Mouse (Mus musculus): ENCODE results near the gene Cdcp2. TPM values are rescaled to one million over a fixed set of nuclear protein-coding genes. Genes with fewer than 3 reads are reported as not detected.
A peak's percentile ranks its signal among the peaks of the same experiment; 100 is the strongest.

Gene Cdcp2
- polyA plus RNA-seq, 1 experiment from 2014 or later: not detected

GRCm38 (mm10) chr4:107119056-107119455 lies 22.4 kb downstream of the Cdcp2 start:
- Histone ChIP-seq H3K9ac (replicated peaks; ENCODE audit: low read depth, low read length) (no peak overlapping the region), H3K27me3 (ENCODE audit: control insufficient read depth, insufficient read depth, low read length) (no peaks in the 10 kb centered on the region), H3K4me3 (ENCODE audit: low read depth, low read length) (no peak overlapping the region), H3K4me1 (ENCODE audit: control insufficient read depth, insufficient read depth, low read length) (peaks cover 20% of the 10 kb centered on the region), H3K9me3 (ENCODE audit: control insufficient read depth, low read depth, low read length) (no peaks in the 10 kb centered on the region), H3K27ac (ENCODE audit: low read length) (peak overlapping the region; percentile 63; the same call in 1 of the 2 replicates), H3K36me3 (ENCODE audit: control insufficient read depth, insufficient read depth, low read length) (no peaks in the 10 kb centered on the region), H3K4me2 (replicated peaks; ENCODE audit: low read depth, low read length) (no peak overlapping the region)
- ATAC-seq (ENCODE audit: insufficient number of reproducible peaks, insufficient read depth, low FRiP score, low read depth): peak; percentile 81
- WGBS: 46% methylated on average over 4 of the region's 4 CpGs

- Histone ChIP-seq H3K36me3 (ENCODE audit: control insufficient read depth, insufficient read depth, low read length) (no peaks in the 10 kb centered on the region), H3K27ac (ENCODE audit: low read length) (no peak overlapping the region), H3K4me1 (ENCODE audit: control insufficient read depth, insufficient read depth, low read length) (peaks cover 22% of the 10 kb centered on the region), H3K9ac (replicated peaks; ENCODE audit: low read depth, low read length) (no peak overlapping the region), H3K9me3 (ENCODE audit: control insufficient read depth, low read depth, low read length) (no peaks in the 10 kb centered on the region), H3K4me3 (ENCODE audit: low read depth, low read length) (no peak overlapping the region), H3K27me3 (ENCODE audit: control insufficient read depth, insufficient read depth, low read length) (no peaks in the 10 kb centered on the region), H3K4me2 (replicated peaks; ENCODE audit: low read depth, low read length) (no peak overlapping the region)
- 86% methylated on average over 6 of the region's 6 CpGs for WGBS
- no peak for ATAC-seq (ENCODE audit: insufficient number of reproducible peaks, insufficient read depth, low FRiP score, low read depth)
Observed at GRCm38 (mm10) chr4:107120676-107121075, 24.0 kb downstream of the Cdcp2 start.

- WGBS: 63% methylated on average over 12 of the region's 12 CpGs
- no peak for ATAC-seq (ENCODE audit: insufficient number of reproducible peaks, insufficient read depth, low FRiP score, low read depth)
Observed at GRCm38 (mm10) chr4:107121165-107121943, 24.7 kb downstream of the Cdcp2 start.

GRCm38 (mm10) chr4:107124376-107124775 lies 27.7 kb downstream of the Cdcp2 start:
- no peaks in the 10 kb centered on the region for H3K9me3 ChIP-seq (ENCODE audit: control insufficient read depth, low read depth, low read length)
- no peak overlapping the region for H3K9ac ChIP-seq (replicated peaks; ENCODE audit: low read depth, low read length)
- H3K4me3 ChIP-seq (ENCODE audit: low read depth, low read length): no peak overlapping the region
- ATAC-seq (ENCODE audit: insufficient number of reproducible peaks, insufficient read depth, low FRiP score, low read depth): no peak
- H3K4me2 ChIP-seq (replicated peaks; ENCODE audit: low read depth, low read length): no peak overlapping the region
- H3K27me3 ChIP-seq (ENCODE audit: control insufficient read depth, insufficient read depth, low read length): no peaks in the 10 kb centered on the region
- no peak overlapping the region for H3K27ac ChIP-seq (ENCODE audit: low read length)
- no peaks in the 10 kb centered on the region for H3K36me3 ChIP-seq (ENCODE audit: control insufficient read depth, insufficient read depth, low read length)
- peaks cover 35% of the 10 kb centered on the region for H3K4me1 ChIP-seq (ENCODE audit: control insufficient read depth, insufficient read depth, low read length)
- 50% methylated on average over 7 of the region's 7 CpGs for WGBS

More at GRCm38 (mm10) chr4:107121165-107121943, 24.7 kb downstream of the Cdcp2 start:
- Histone ChIP-seq H3K36me3 (ENCODE audit: control insufficient read depth, insufficient read depth, low read length) (no peaks in the 10 kb centered on the region), H3K4me3 (ENCODE audit: low read depth, low read length) (no peak overlapping the region), H3K27ac (ENCODE audit: low read length) (no peak overlapping the region), H3K9me3 (ENCODE audit: control insufficient read depth, low read depth, low read length) (no peaks in the 10 kb centered on the region), H3K4me2 (replicated peaks; ENCODE audit: low read depth, low read length) (no peak overlapping the region), H3K4me1 (ENCODE audit: control insufficient read depth, insufficient read depth, low read length) (peaks cover 22% of the 10 kb centered on the region), H3K9ac (replicated peaks; ENCODE audit: low read depth, low read length) (no peak overlapping the region), H3K27me3 (ENCODE audit: control insufficient read depth, insufficient read depth, low read length) (no peaks in the 10 kb centered on the region)

GRCm38 (mm10) chr4:107125101-107125500 lies 28.4 kb downstream of the Cdcp2 start:
- no peaks in the 10 kb centered on the region for H3K27me3 ChIP-seq (ENCODE audit: control insufficient read depth, insufficient read depth, low read length)
- no peak overlapping the region for H3K9ac ChIP-seq (replicated peaks; ENCODE audit: low read depth, low read length)
- H3K4me3 ChIP-seq (ENCODE audit: low read depth, low read length): no peak overlapping the region
- ATAC-seq (ENCODE audit: insufficient number of reproducible peaks, insufficient read depth, low FRiP score, low read depth): no peak
- H3K9me3 ChIP-seq (ENCODE audit: control insufficient read depth, low read depth, low read length): no peaks in the 10 kb centered on the region
- 69% methylated on average over 5 of the region's 5 CpGs for WGBS
- no peak overlapping the region for H3K4me2 ChIP-seq (replicated peaks; ENCODE audit: low read depth, low read length)
- H3K36me3 ChIP-seq (ENCODE audit: control insufficient read depth, insufficient read depth, low read length): no peaks in the 10 kb centered on the region
- no peak overlapping the region for H3K27ac ChIP-seq (ENCODE audit: low read length)
- peaks cover 36% of the 10 kb centered on the region for H3K4me1 ChIP-seq (ENCODE audit: control insufficient read depth, insufficient read depth, low read length)

GRCm38 (mm10) chr4:107126389-107126788 lies 29.7 kb downstream of the Cdcp2 start:
- Histone ChIP-seq H3K4me1 (ENCODE audit: control insufficient read depth, insufficient read depth, low read length) (peaks cover 28% of the 10 kb centered on the region; the same call in 1 of the 2 replicates), H3K4me3 (ENCODE audit: low read depth, low read length) (no peak overlapping the region), H3K27me3 (ENCODE audit: control insufficient read depth, insufficient read depth, low read length) (no peaks in the 10 kb centered on the region), H3K4me2 (replicated peaks; ENCODE audit: low read depth, low read length) (no peak overlapping the region), H3K36me3 (ENCODE audit: control insufficient read depth, insufficient read depth, low read length) (no peaks in the 10 kb centered on the region), H3K27ac (ENCODE audit: low read length) (no peak overlapping the region), H3K9ac (replicated peaks; ENCODE audit: low read depth, low read length) (no peak overlapping the region), H3K9me3 (ENCODE audit: control insufficient read depth, low read depth, low read length) (no peaks in the 10 kb centered on the region)
- 65% methylated on average over 10 of the region's 10 CpGs for WGBS
- ATAC-seq (ENCODE audit: insufficient number of reproducible peaks, insufficient read depth, low FRiP score, low read depth): no peak

- no peaks in the 10 kb centered on the region for H3K9me3 ChIP-seq (ENCODE audit: control insufficient read depth, low read depth, low read length)
- WGBS: 45% methylated on average over 13 of the region's 13 CpGs
- no peak for ATAC-seq (ENCODE audit: insufficient number of reproducible peaks, insufficient read depth, low FRiP score, low read depth)
- H3K9ac ChIP-seq (replicated peaks; ENCODE audit: low read depth, low read length): no peak overlapping the region
- H3K4me1 ChIP-seq (ENCODE audit: control insufficient read depth, insufficient read depth, low read length): peaks cover 27% of the 10 kb centered on the region; the same call in 1 of the 2 replicates
- no peaks in the 10 kb centered on the region for H3K36me3 ChIP-seq (ENCODE audit: control insufficient read depth, insufficient read depth, low read length)
- no peak overlapping the region; the same call in 1 of the 2 replicates for H3K27ac ChIP-seq (ENCODE audit: low read length)
- no peak overlapping the region for H3K4me3 ChIP-seq (ENCODE audit: low read depth, low read length)
- H3K4me2 ChIP-seq (replicated peaks; ENCODE audit: low read depth, low read length): no peak overlapping the region
- H3K27me3 ChIP-seq (ENCODE audit: control insufficient read depth, insufficient read depth, low read length): no peaks in the 10 kb centered on the region
Observed at GRCm38 (mm10) chr4:107126891-107127524, 30.3 kb downstream of the Cdcp2 start.

- Histone ChIP-seq H3K4me3 (ENCODE audit: low read depth, low read length) (no peak overlapping the region), H3K27ac (ENCODE audit: low read length) (no peak overlapping the region; the same call in 1 of the 2 replicates), H3K9me3 (ENCODE audit: control insufficient read depth, low read depth, low read length) (no peaks in the 10 kb centered on the region), H3K36me3 (ENCODE audit: control insufficient read depth, insufficient read depth, low read length) (no peaks in the 10 kb centered on the region), H3K27me3 (ENCODE audit: control insufficient read depth, insufficient read depth, low read length) (no peaks in the 10 kb centered on the region), H3K9ac (replicated peaks; ENCODE audit: low read depth, low read length) (no peak overlapping the region), H3K4me1 (ENCODE audit: control insufficient read depth, insufficient read depth, low read length) (peaks cover 27% of the 10 kb centered on the region; the same call in 1 of the 2 replicates), H3K4me2 (replicated peaks; ENCODE audit: low read depth, low read length) (no peak overlapping the region)
- ATAC-seq (ENCODE audit: insufficient number of reproducible peaks, insufficient read depth, low FRiP score, low read depth): no peak
- 37% methylated on average over 13 of the region's 13 CpGs for WGBS
Observed at GRCm38 (mm10) chr4:107127901-107128669, 31.4 kb downstream of the Cdcp2 start.
